Mouse (Mus musculus) MEL (cell line): ENCODE results near the gene Slc25a22.

ENCODE experiments used
- CTCF ChIP-seq, 3 experiments: IDR thresholded peaks in 2 of 3; conservative IDR thresholded peaks in 1 of 3; 2 replicates each; pipeline ENCODE4 v1.5.1; 2011 to 2012; ENCODE audit warnings: low read length in 3 of 3, low read depth in 2 of 3, mild to moderate bottlenecking in 2 of 3, improper control_type of control experiment in 1 of 3, inconsistent platforms in 1 of 3, mixed read lengths in 1 of 3, moderate library complexity in 1 of 3; ENCODE audit not compliant: control insufficient read depth in 1 of 3, insufficient read depth in 1 of 3, poor library complexity in 1 of 3, severe bottlenecking in 1 of 3
- E2F4 ChIP-seq: IDR thresholded peaks from 2 replicates; pipeline ENCODE4 v1.6.1; 2011; ENCODE audit warnings: low read depth, low read length, improper control_type of control experiment, borderline replicate concordance
- EP300 ChIP-seq, 2 experiments: IDR thresholded peaks; 2 replicates each; pipeline ENCODE4 v1.6.1; 2011; ENCODE audit warnings: improper control_type of control experiment in 2 of 2, low read length in 2 of 2, low read depth in 1 of 2, mild to moderate bottlenecking in 1 of 2
- ETS1 ChIP-seq: IDR thresholded peaks from 2 replicates; pipeline ENCODE4 v1.6.1; 2012; ENCODE audit warnings: low read depth, mild to moderate bottlenecking, inconsistent platforms, low read length, improper control_type of control experiment, moderate library complexity
- JUND ChIP-seq: IDR thresholded peaks from 2 replicates; pipeline ENCODE4 v1.6.1; 2011; ENCODE audit warnings: low read depth, mild to moderate bottlenecking, improper control_type of control experiment, low read length
- MAFK ChIP-seq: IDR thresholded peaks from 2 replicates; pipeline ENCODE4 v1.6.1; 2011; ENCODE audit warnings: low read depth, mild to moderate bottlenecking, low read length, improper control_type of control experiment, borderline replicate concordance
- MAX ChIP-seq: IDR thresholded peaks from 2 replicates; pipeline ENCODE4 v1.6.1; 2011; ENCODE audit warnings: low read length, improper control_type of control experiment
- MYC ChIP-seq: IDR thresholded peaks from 2 replicates; pipeline ENCODE4 v1.6.1; 2011; ENCODE audit warnings: low read depth, mild to moderate bottlenecking, low read length, improper control_type of control experiment, moderate library complexity
- NRF1 ChIP-seq: IDR thresholded peaks from 2 replicates; pipeline ENCODE4 v1.6.1; 2014; ENCODE audit warnings: low read depth, mild to moderate bottlenecking, inconsistent platforms, low read length, improper control_type of control experiment, moderate library complexity; ENCODE audit not compliant: poor library complexity, insufficient read depth, severe bottlenecking
- POLR2A ChIP-seq, 2 experiments: IDR thresholded peaks; 2 replicates each; pipeline ENCODE4 v1.6.1; 2011 to 2012; ENCODE audit warnings: low read length in 2 of 2, mild to moderate bottlenecking in 2 of 2, control low read depth in 1 of 2, improper control_type of control experiment in 1 of 2, low read depth in 1 of 2, moderate library complexity in 1 of 2; ENCODE audit not compliant: control insufficient read depth in 1 of 2, insufficient read depth in 1 of 2, poor library complexity in 1 of 2
- TCF12 ChIP-seq: IDR thresholded peaks from 2 replicates; pipeline ENCODE4 v1.6.1; 2014; ENCODE audit warnings: low read depth, mild to moderate bottlenecking, inconsistent platforms, low read length, improper control_type of control experiment, moderate library complexity
- USF1 ChIP-seq: IDR thresholded peaks from 2 replicates; pipeline ENCODE4 v1.6.1; 2014; ENCODE audit warnings: low read depth, mild to moderate bottlenecking, inconsistent platforms, low read length, improper control_type of control experiment, moderate library complexity
- ZNF384 ChIP-seq: IDR thresholded peaks from 2 replicates; pipeline ENCODE4 v1.6.1; 2012; ENCODE audit warnings: low read depth, mild to moderate bottlenecking, inconsistent platforms, low read length, improper control_type of control experiment

- TF ChIP-seq E2F4 (no peak), CTCF (IDR thresholded peaks at IDR 0.05 in 2 of 3, conservative IDR thresholded peaks at IDR 0.05 in 1 of 3; ENCODE audit: control insufficient read depth in 1 of 3, insufficient read depth in 1 of 3, low read depth in 2 of 3, low read length in 3 of 3, poor library complexity in 1 of 3, severe bottlenecking in 1 of 3) (no peak), NRF1 (no peak), JUND (no peak), MAFK (no peak), EP300 (IDR thresholded peaks at IDR 0.05; ENCODE audit: low read depth in 1 of 2, low read length in 2 of 2) (no peak), TCF12 (no peak), MAX (no peak; the same call in 1 of the 2 replicates), POLR2A (IDR thresholded peaks at IDR 0.05; ENCODE audit: control insufficient read depth in 1 of 2, insufficient read depth in 1 of 2, low read depth in 1 of 2, low read length in 2 of 2, poor library complexity in 1 of 2) (no peak), ZNF384 (no peak), MYC (0 out of 2 replicates have a peak, but pooled peaks have one; percentile 30), USF1 (no peak), ETS1 (no peak)
Measured at GRCm38 (mm10) chr7:141418970-141419369, 18.7 kb downstream of the Slc25a22 start.
